Mouse (Mus musculus) monocyte, adult 59 days (primary cell): ENCODE data around the gene Ccdc51. TPM values are rescaled to one million over a fixed set of nuclear protein-coding genes. Genes with fewer than 3 reads are reported as not detected.

Experiments used
- total RNA-seq, 2 experiments: library from RNA; stranded (reverse); gene quantifications; one replicate each; pipeline ENCODE4 v1.2.4; 2023

The Ccdc51 gene
- 1 to 10 TPM; 3.5 to 4.6 TPM for total RNA-seq

GRCm38 (mm10) chr9:109082124-109082800, at the start of gene Ccdc51, which contains the start of gene Tma7:
Ccdc51 (plus strand) TSS chr9:109082493.
Tma7 (minus strand) TSS chr9:109082587.

GRCm38 (mm10) chr9:109038086-109038895, 44.0 kb upstream of the Ccdc51 start, which contains the start of gene Shisa5:
Shisa5 (plus strand) TSS chr9:109038565.

GRCm38 (mm10) chr9:109059136-109059903, 23.0 kb upstream of the Ccdc51 start, which contains the start of gene Trex1:
Trex1 (minus strand) TSS chr9:109059734.

GRCm38 (mm10) chr9:109073661-109074573, 8.4 kb upstream of the Ccdc51 start, which contains the start of gene Atrip:
Atrip (minus strand) TSS chr9:109074124.

GRCm38 (mm10) chr9:109095137-109095982, 13.1 kb downstream of the Ccdc51 start, which contains the start of gene Plxnb1:
Plxnb1 (plus strand) TSS chr9:109095389.

Other genes starting within 250 kb of the Ccdc51 start
- gene Slc26a6, start 229.2 kb upstream of the Ccdc51 start, total RNA-seq, result 10 to 100 TPM; 34.8 to 35.7 TPM
- 1 to 10 TPM in 1 of 2 experiments, not detected in 1; 1.6 TPM for gene Tmem89, start 167.9 kb upstream of the Ccdc51 start, total RNA-seq
- 100 to 1,000 TPM; 166 to 170 TPM for gene Uqcrc1, start 145.9 kb upstream of the Ccdc51 start, total RNA-seq
- 1 to 10 TPM; 3.3 to 8.5 TPM for gene Col7a1, start 128.9 kb upstream of the Ccdc51 start, total RNA-seq
- gene Ucn2, start 96.5 kb upstream of the Ccdc51 start, total RNA-seq, result not detected
- 10 to 100 TPM; 84.2 to 95.0 TPM for gene Pfkfb4, start 90.7 kb upstream of the Ccdc51 start, total RNA-seq
- gene Shisa5, start 43.9 kb upstream of the Ccdc51 start, total RNA-seq, result 100 to 1,000 TPM; 568 to 696 TPM
- gene Trex1, start 22.8 kb upstream of the Ccdc51 start, total RNA-seq, result 100 to 1,000 TPM; 142 to 161 TPM
- gene Atrip, start 8.4 kb upstream of the Ccdc51 start, total RNA-seq, result 10 to 100 TPM; 15.8 to 23.1 TPM
- 100 to 1,000 TPM; 253 to 265 TPM for gene Tma7, start 94 bp downstream of the Ccdc51 start, total RNA-seq
- under 1 TPM; 0.05 to 0.12 TPM for gene Plxnb1, start 12.9 kb downstream of the Ccdc51 start, total RNA-seq
- not detected for gene Fbxw21, start 79.5 kb downstream of the Ccdc51 start, total RNA-seq
- gene Fbxw13, start 113.5 kb downstream of the Ccdc51 start, total RNA-seq, result not detected
- not detected for gene Fbxw20, start 152.3 kb downstream of the Ccdc51 start, total RNA-seq
- not detected for gene Fbxw14, start 205.2 kb downstream of the Ccdc51 start, total RNA-seq